Mouse (Mus musculus) CH12.LX (cell line): ENCODE data around the gene Eml1. TPM values are rescaled to one million over a fixed set of nuclear protein-coding genes. Genes with fewer than 3 reads are reported as not detected.

Experiments
- DNase-seq: peaks from one replicate; pipeline ENCODE4 v3.0.0-alpha.2; 2013; ENCODE audit errors: extremely low read depth
- H3K27ac ChIP-seq: 2 replicates; pipeline ENCODE4 v1.5.1; 2012; ENCODE audit warnings: low read depth, mild to moderate bottlenecking, control low read depth, moderate library complexity; ENCODE audit not compliant: insufficient read depth
- H3K27me3 ChIP-seq: replicated peaks from 2 replicates; pipeline ENCODE3; 2012; ENCODE audit warnings: inconsistent platforms
- H3K36me3 ChIP-seq, 2 experiments: replicated peaks in 1 of 2; 2 replicates each; pipeline versions ENCODE3 to v1.6.1; 2012; ENCODE audit warnings: inconsistent platforms in 1 of 2, low read length in 1 of 2, mild to moderate bottlenecking in 1 of 2, mixed read lengths in 1 of 2, moderate library complexity in 1 of 2; ENCODE audit not compliant: control insufficient read depth in 1 of 2, insufficient read depth in 1 of 2
- H3K4me1 ChIP-seq, 2 experiments: 2 replicates each; pipeline ENCODE4 v1.6.1; 2012; ENCODE audit warnings: inconsistent platforms in 1 of 2, moderate library complexity in 1 of 2; ENCODE audit not compliant: insufficient read depth in 2 of 2, control insufficient read depth in 1 of 2
- H3K4me2 ChIP-seq: 2 replicates; pipeline ENCODE4 v1.6.1; 2012; ENCODE audit warnings: low read depth, mild to moderate bottlenecking, control low read depth; ENCODE audit not compliant: poor library complexity, insufficient read depth, severe bottlenecking
- H3K4me3 ChIP-seq, 3 experiments: fragments of 150-350 bp in 1 of 3; sonication (generic) in 1 of 3; replicated peaks in 1 of 3; 2 replicates each; pipeline versions ENCODE3 to v1.5.1; 2011 to 2012; ENCODE audit warnings: low read depth in 2 of 3, low read length in 2 of 3, mild to moderate bottlenecking in 2 of 3, moderate library complexity in 2 of 3, control low read depth in 1 of 3, improper control_type of control experiment in 1 of 3, inconsistent platforms in 1 of 3, mixed read lengths in 1 of 3; ENCODE audit not compliant: poor library complexity in 1 of 3
- H3K79me2 ChIP-seq: replicated peaks from 2 replicates; pipeline ENCODE4 v1.6.1; 2012; ENCODE audit warnings: mild to moderate bottlenecking, moderate library complexity; ENCODE audit not compliant: control insufficient read depth, poor library complexity, insufficient read depth, severe bottlenecking; ENCODE audit errors: extremely low read depth
- H3K9ac ChIP-seq: 2 replicates; pipeline ENCODE4 v1.6.1; 2012; ENCODE audit warnings: low read depth, mild to moderate bottlenecking, control low read depth, moderate library complexity; ENCODE audit not compliant: insufficient read depth
- H3K9me3 ChIP-seq: replicated peaks from 2 replicates; pipeline ENCODE3; 2012; ENCODE audit warnings: low read length, inconsistent platforms, mixed read lengths
- BHLHE40 ChIP-seq: IDR thresholded peaks from 2 replicates; pipeline ENCODE4 v1.6.1; 2011; ENCODE audit warnings: mild to moderate bottlenecking, low read depth, low read length, improper control_type of control experiment
- CHD1 ChIP-seq: IDR thresholded peaks from 2 replicates; pipeline ENCODE4 v1.6.1; 2012; ENCODE audit warnings: low read depth, low read length, improper control_type of control experiment, inconsistent platforms
- CTCF ChIP-seq, 2 experiments: IDR thresholded peaks in 1 of 2; conservative IDR thresholded peaks in 1 of 2; 2 replicates each; pipeline ENCODE4 v1.5.1; 2011 to 2012; ENCODE audit warnings: low read depth in 2 of 2, low read length in 2 of 2, improper control_type of control experiment in 1 of 2, inconsistent platforms in 1 of 2, mild to moderate bottlenecking in 1 of 2, moderate library complexity in 1 of 2
- ELF1 ChIP-seq: IDR thresholded peaks from 2 replicates; pipeline ENCODE4 v1.6.1; 2014; ENCODE audit warnings: low read depth, mild to moderate bottlenecking, inconsistent platforms, low read length, improper control_type of control experiment
- GABPA ChIP-seq: IDR thresholded peaks from 2 replicates; pipeline ENCODE4 v1.6.1; 2012; ENCODE audit warnings: low read depth, low read length, improper control_type of control experiment, inconsistent platforms; ENCODE audit not compliant: insufficient replicate concordance
- HCFC1 ChIP-seq: IDR thresholded peaks from 2 replicates; pipeline ENCODE4 v1.6.1; 2012; ENCODE audit warnings: low read depth, mild to moderate bottlenecking, inconsistent platforms, low read length, improper control_type of control experiment
- JUN ChIP-seq: IDR thresholded peaks from 2 replicates; pipeline ENCODE4 v1.6.1; 2011; ENCODE audit warnings: low read depth, mild to moderate bottlenecking, low read length, improper control_type of control experiment, moderate library complexity; ENCODE audit not compliant: insufficient read depth
- MAZ ChIP-seq: IDR thresholded peaks from 2 replicates; pipeline ENCODE4 v1.6.1; 2012; ENCODE audit warnings: low read depth, mild to moderate bottlenecking, inconsistent platforms, low read length, improper control_type of control experiment, moderate library complexity
- MEF2A ChIP-seq: IDR thresholded peaks from 2 replicates; pipeline ENCODE4 v1.6.1; 2014; ENCODE audit warnings: low read depth, mild to moderate bottlenecking, inconsistent platforms, low read length, improper control_type of control experiment, borderline replicate concordance
- POLR2A ChIP-seq: IDR thresholded peaks from 2 replicates; pipeline ENCODE4 v1.6.1; 2011; ENCODE audit warnings: low read depth, mild to moderate bottlenecking, improper control_type of control experiment, low read length
- RAD21 ChIP-seq: IDR thresholded peaks from 2 replicates; pipeline ENCODE4 v1.6.1; 2011; ENCODE audit warnings: low read depth, mild to moderate bottlenecking, low read length, improper control_type of control experiment, moderate library complexity
- RCOR1 ChIP-seq: conservative IDR thresholded peaks from 2 replicates; pipeline ENCODE4 v1.6.1; 2012; ENCODE audit warnings: low read depth, mild to moderate bottlenecking, inconsistent platforms, low read length, improper control_type of control experiment
- TCF12 ChIP-seq: IDR thresholded peaks from 2 replicates; pipeline ENCODE4 v1.6.1; 2014; ENCODE audit warnings: low read depth, mild to moderate bottlenecking, inconsistent platforms, low read length, improper control_type of control experiment
- UBTF ChIP-seq: IDR thresholded peaks from 2 replicates; pipeline ENCODE4 v1.6.1; 2012; ENCODE audit warnings: low read depth, mild to moderate bottlenecking, inconsistent platforms, low read length, improper control_type of control experiment, moderate library complexity
- USF1 ChIP-seq: IDR thresholded peaks from 2 replicates; pipeline ENCODE4 v1.6.1; 2014; ENCODE audit warnings: low read depth, mild to moderate bottlenecking, inconsistent platforms, low read length, improper control_type of control experiment
- ZKSCAN1 ChIP-seq: IDR thresholded peaks from 2 replicates; pipeline ENCODE4 v1.6.1; 2012; ENCODE audit warnings: low read depth, inconsistent platforms, low read length, improper control_type of control experiment, borderline replicate concordance
- dilution Hi-C: fragments of 300-500 bp; cut with MboI; formaldehyde crosslinking; loops from 2 replicates; pipeline ENCODE4 v1.14.3; 2020; ENCODE audit warnings: low sequenced_read_pairs; ENCODE audit not compliant: extremely low pct_unique_long_range_greater_than_20kb, extremely low pct_ligation_motif_present
- in situ Hi-C: fragments of 300-500 bp; cut with MboI; formaldehyde crosslinking; loops from 3 replicates; pipeline ENCODE4 v1.14.3; 2019; ENCODE audit warnings: low sequenced_read_pairs, low pct_ligation_motif_present, low pct_unique_long_range_greater_than_20kb, mixed read lengths
- polyA plus RNA-seq: library from polyadenylated mRNA; unstranded; fragments of >175 nt; gene quantifications from 2 replicates; pipeline ENCODE4 v1.2.1, GENCODE M21; 2012; ENCODE audit warnings: low read depth; ENCODE audit not compliant: insufficient read length
- total RNA-seq, 2 experiments: library from RNA; depleted of rRNA; stranded (reverse); fragments of 300-350 nt in 1 of 2; fragments of >200 nt in 1 of 2; gene quantifications; 2 replicates each; pipeline ENCODE4 v1.2.3; 2012 to 2014

Eml1 gene
- total and polyA plus RNA-seq, 3 experiments = not detected

DNA sequence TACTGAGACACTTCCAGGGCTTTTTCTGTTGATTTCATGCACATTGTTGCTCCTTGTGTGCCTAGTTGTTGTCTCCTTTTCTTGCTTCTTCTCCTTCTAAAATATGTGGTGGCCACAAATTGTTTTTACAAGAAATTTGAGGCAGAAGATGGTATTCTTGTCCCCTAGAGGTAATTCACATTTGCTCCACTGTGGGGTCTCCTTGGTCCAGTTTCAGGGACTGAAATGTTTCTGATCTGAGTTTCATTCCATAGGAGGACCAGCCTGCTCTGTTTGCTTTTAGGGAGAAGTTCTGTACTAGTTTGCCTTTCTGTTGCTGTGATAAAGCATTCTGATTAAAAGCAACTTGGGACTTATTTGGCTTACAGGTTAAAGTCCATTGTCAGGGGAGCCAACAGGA is 187.4 kb downstream of the Eml1 start:
- TF ChIP-seq JUN = no peak
- no peak for TF ChIP-seq CHD1
- TF ChIP-seq POLR2A = no peak
- no peak for TF ChIP-seq TCF12
- TF ChIP-seq ZKSCAN1 = no peak
- no peak for TF ChIP-seq RCOR1
- no peak for TF ChIP-seq USF1
- no peak for TF ChIP-seq MAZ
- TF ChIP-seq HCFC1 = no peak
- no peak for TF ChIP-seq MEF2A
- no peak for TF ChIP-seq UBTF
- no peak for TF ChIP-seq GABPA
- TF ChIP-seq BHLHE40 = no peak
- H3K27ac ChIP-seq = no peak overlapping the region
- H3K36me3 ChIP-seq = no peaks in the 10 kb centered on the region
- no peaks in the 10 kb centered on the region for H3K79me2 ChIP-seq
- peaks cover 64% of the 10 kb centered on the region for H3K27me3 ChIP-seq
- no peak overlapping the region for H3K4me3 ChIP-seq
- DNase-seq = no peak
- H3K4me1 ChIP-seq = no peaks in the 10 kb centered on the region
- H3K4me2 ChIP-seq = no peak overlapping the region
- peaks cover 6% of the 10 kb centered on the region for H3K9me3 ChIP-seq
- dilution Hi-C loops (no loop called here), in situ Hi-C loops (no loop called here)
- no peak overlapping the region for H3K9ac ChIP-seq

DNA sequence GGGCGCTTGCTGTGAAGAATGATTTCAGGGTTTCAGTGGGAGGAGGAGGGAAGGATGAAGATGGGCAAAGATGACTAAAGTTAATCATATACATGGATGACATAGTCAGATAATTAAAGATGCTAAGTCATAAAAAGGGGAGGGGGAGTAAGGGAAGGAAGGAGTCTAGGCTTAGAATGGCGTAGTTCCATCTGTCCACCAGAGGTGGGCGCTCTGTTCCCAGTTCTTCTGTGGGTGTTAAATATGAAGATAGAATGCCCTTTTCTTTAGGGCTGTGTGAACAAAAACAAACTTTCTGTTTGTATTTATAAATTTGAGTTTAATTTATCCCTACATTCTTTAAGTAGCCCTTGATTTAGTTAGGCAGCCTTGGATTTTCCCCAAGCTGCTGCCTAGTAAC is 192.5 kb downstream of the Eml1 start:
- Histone ChIP-seq H3K4me2 (no peak overlapping the region), H3K4me1 (no peaks in the 10 kb centered on the region), H3K9ac (no peak overlapping the region)
- peak; percentile 3 for DNase-seq
- no peak for TF ChIP-seq ELF1
- TF ChIP-seq CTCF (conservative IDR thresholded peaks at IDR 0.05 in 1 of 2, IDR thresholded peaks at IDR 0.05 in 1 of 2; ENCODE audit: low read depth in 2 of 2, low read length in 2 of 2) = peak; percentile 43 to 55
- TF ChIP-seq RAD21 = peak; percentile 6
- TF ChIP-seq, all 38 proteins: peak for 2
- Histone ChIP-seq H3K27me3 (peaks cover 80% of the 10 kb centered on the region), H3K79me2 (no peaks in the 10 kb centered on the region), H3K27ac (no peak overlapping the region), H3K36me3 (no peaks in the 10 kb centered on the region), H3K9me3 (no peaks in the 10 kb centered on the region), H3K4me3 (no peak overlapping the region)
- dilution Hi-C loops = no loop called here
- in situ Hi-C loops = no loop called here
